Mouse (Mus musculus): ENCODE results near the gene Tmem233. TPM values are rescaled to one million over a fixed set of nuclear protein-coding genes. Genes with fewer than 3 reads are reported as not detected.
A peak's percentile ranks its signal among the peaks of the same experiment; 100 is the strongest.

Tmem233 gene
- total RNA-seq, 2 experiments from 2014 or later, result not detected

GRCm38 (mm10) chr5:116029071-116029470 lies 54.0 kb downstream of the Tmem233 start:
- DNase-seq (ENCODE audit: low spot score in 2 of 2), result no peak

GRCm38 (mm10) chr5:116026561-116026960 lies 56.5 kb downstream of the Tmem233 start:
- DNase-seq (ENCODE audit: low spot score in 2 of 2), result no peak

GRCm38 (mm10) chr5:116026107-116026506 lies 56.9 kb downstream of the Tmem233 start:
- no peak for DNase-seq (ENCODE audit: low spot score in 2 of 2)

GRCm38 (mm10) chr5:116024327-116024739 lies 58.7 kb downstream of the Tmem233 start, which contains the start of gene Prkab1:
Gene Prkab1 (minus strand): TSS chr5:116024508.
- peak; percentile 88 to 91 for DNase-seq (ENCODE audit: low spot score in 2 of 2)

- DNase-seq (ENCODE audit: low spot score in 2 of 2), result peak in 1 of 2 experiments; percentile 41
Observed at GRCm38 (mm10) chr5:116023821-116024284, 59.2 kb downstream of the Tmem233 start.

GRCm38 (mm10) chr5:116023251-116023661 lies 59.8 kb downstream of the Tmem233 start:
- peak; percentile 41 to 73 for DNase-seq (ENCODE audit: low spot score in 2 of 2)

- DNase-seq (ENCODE audit: low spot score in 2 of 2), result no peak
Observed at GRCm38 (mm10) chr5:116022658-116023200, 60.3 kb downstream of the Tmem233 start.

- DNase-seq (ENCODE audit: low spot score in 2 of 2), result no peak
Observed at GRCm38 (mm10) chr5:116022131-116022530, 60.9 kb downstream of the Tmem233 start.

- DNase-seq (ENCODE audit: low spot score in 2 of 2), result no peak
Observed at GRCm38 (mm10) chr5:116021552-116021951, 61.5 kb downstream of the Tmem233 start.

- no peak for DNase-seq (ENCODE audit: low spot score in 2 of 2)
Observed at GRCm38 (mm10) chr5:116019371-116019770, 63.7 kb downstream of the Tmem233 start.

- DNase-seq (ENCODE audit: low spot score in 2 of 2), result no peak
Observed at GRCm38 (mm10) chr5:116018784-116019183, 64.3 kb downstream of the Tmem233 start.

GRCm38 (mm10) chr5:116018196-116018595 lies 64.8 kb downstream of the Tmem233 start:
- DNase-seq (ENCODE audit: low spot score in 2 of 2), result no peak

GRCm38 (mm10) chr5:116017391-116017790 lies 65.7 kb downstream of the Tmem233 start:
- no peak for DNase-seq (ENCODE audit: low spot score in 2 of 2)

GRCm38 (mm10) chr5:116016542-116016941 lies 66.5 kb downstream of the Tmem233 start:
- no peak for DNase-seq (ENCODE audit: low spot score in 2 of 2)

GRCm38 (mm10) chr5:116014237-116014636 lies 68.8 kb downstream of the Tmem233 start:
- DNase-seq (ENCODE audit: low spot score in 2 of 2), result no peak

- DNase-seq (ENCODE audit: low spot score in 2 of 2), result no peak
Observed at GRCm38 (mm10) chr5:116013821-116014220, 69.2 kb downstream of the Tmem233 start.

- no peak for DNase-seq (ENCODE audit: low spot score in 2 of 2)
Observed at GRCm38 (mm10) chr5:116012503-116012902, 70.5 kb downstream of the Tmem233 start.

- no peak for DNase-seq (ENCODE audit: low spot score in 2 of 2)
Observed at GRCm38 (mm10) chr5:116011700-116012099, 71.3 kb downstream of the Tmem233 start.

GRCm38 (mm10) chr5:116009884-116010627 lies 73.0 kb downstream of the Tmem233 start:
- no peak for DNase-seq (ENCODE audit: low spot score in 2 of 2)

GRCm38 (mm10) chr5:116009091-116009851 lies 73.8 kb downstream of the Tmem233 start:
- no peak for DNase-seq (ENCODE audit: low spot score in 2 of 2)

GRCm38 (mm10) chr5:116007723-116008122 lies 75.3 kb downstream of the Tmem233 start:
- DNase-seq (ENCODE audit: low spot score in 2 of 2), result no peak
